Mouse (Mus musculus): ENCODE data around the gene Relt.

DNA sequence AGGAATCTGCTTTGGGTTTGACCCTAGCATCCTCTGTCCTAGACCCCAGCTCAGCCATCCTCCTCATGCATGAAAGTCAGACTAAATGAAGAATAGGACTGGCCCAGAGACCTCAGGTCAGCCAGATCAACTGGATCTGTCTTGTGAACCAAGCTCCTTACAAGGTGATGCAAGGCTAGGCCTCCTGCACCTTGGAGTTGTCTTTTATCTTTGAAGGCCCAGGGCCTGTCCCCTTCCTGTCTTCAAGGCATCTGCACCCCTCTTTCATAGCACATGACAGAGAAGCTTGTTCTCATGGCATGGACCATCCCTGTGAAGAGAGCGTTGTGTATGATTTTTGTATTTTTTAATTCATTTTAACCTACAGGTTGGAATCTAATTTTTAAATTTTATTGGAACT, 22.3 kb downstream of the Relt start:
- TF ChIP-seq EP300 (optimal IDR thresholded peaks at IDR 0.05): no peak
- TF ChIP-seq CTCF (IDR thresholded peaks at IDR 0.05; ENCODE audit: low read depth): no peak

All from stomach, postnatal 0 days (tissue).